Mouse (Mus musculus) kidney, postnatal 0 days (tissue): Measurements from ENCODE around the gene Tcaim. TPM values are rescaled to one million over a fixed set of nuclear protein-coding genes. Genes with fewer than 3 reads are reported as not detected.

Experiments
- ATAC-seq: fragments of 200-750 bp; cut with Nextera tagmentation; replicated peaks from 2 replicates; pipeline ENCODE4 v1.8.0; 2017; ENCODE audit warnings: low read depth, moderate number of reproducible peaks, moderate TSS enrichment, moderate library complexity; ENCODE audit not compliant: low FRiP score
- DNase-seq: peaks from one replicate; pipeline ENCODE4 v3.0.0-alpha.2; 2016; ENCODE audit warnings: low spot score
- H3K27ac ChIP-seq: fragments of 300-500 bp; sonication (generic); 2 replicates; pipeline ENCODE4 v1.5.1; 2014; ENCODE audit warnings: mild to moderate bottlenecking
- H3K27me3 ChIP-seq: fragments of 300-500 bp; sonication (generic); 2 replicates; pipeline ENCODE4 v1.6.1; 2014; ENCODE audit warnings: low read length, mixed read lengths; ENCODE audit not compliant: insufficient read depth
- H3K36me3 ChIP-seq: fragments of 300-500 bp; sonication (generic); 2 replicates; pipeline ENCODE4 v1.6.1; 2014; ENCODE audit warnings: low read length, mixed read lengths; ENCODE audit not compliant: insufficient read depth
- H3K4me1 ChIP-seq: fragments of 300-500 bp; sonication (generic); replicated peaks from 2 replicates; pipeline ENCODE4 v1.6.1; 2014; ENCODE audit warnings: antibody characterized with exemption, low read length, mixed read lengths; ENCODE audit not compliant: insufficient read depth
- H3K4me2 ChIP-seq: fragments of 300-500 bp; sonication (generic); 2 replicates; pipeline ENCODE4 v1.6.1; 2014; ENCODE audit warnings: mild to moderate bottlenecking, low read length, moderate library complexity, mixed read lengths
- H3K4me3 ChIP-seq: fragments of 300-500 bp; sonication (generic); replicated peaks from 2 replicates; pipeline ENCODE4 v1.5.1; 2014; ENCODE audit warnings: low read depth, low read length
- H3K9ac ChIP-seq: fragments of 300-500 bp; sonication (generic); 2 replicates; pipeline ENCODE4 v1.6.1; 2014; ENCODE audit warnings: low read depth, low read length
- H3K9me3 ChIP-seq: fragments of 300-500 bp; sonication (generic); replicated peaks from 2 replicates; pipeline ENCODE4 v1.6.1; 2016; ENCODE audit warnings: low read length, inconsistent platforms, mixed read lengths
- CTCF ChIP-seq: IDR thresholded peaks from 2 replicates; pipeline ENCODE4 v1.5.1; 2016; ENCODE audit warnings: antibody characterized with exemption, low read depth, mild to moderate bottlenecking, moderate library complexity
- WGBS: fragments of 180-500 bp; shearing (Covaris S2); extraction: QIAGEN DNeasy Blood & Tissue Kit; methylation state at CpG from one replicate; pipeline ENCODE4 v1.1.7; 2014; 5-methylcytosine and 5-hydroxymethylcytosine counted together
- polyA plus RNA-seq: library from polyadenylated mRNA; unstranded; fragments of >200 nt; fragmentation: Nextera tagmentation; extraction: Ambion mirVana; gene quantifications from 2 replicates; pipeline ENCODE4 v1.2.1, GENCODE M21; 2015

Gene Tcaim
- polyA plus RNA-seq, 1 experiment from 2014 or later = 5.9 TPM

DNA sequence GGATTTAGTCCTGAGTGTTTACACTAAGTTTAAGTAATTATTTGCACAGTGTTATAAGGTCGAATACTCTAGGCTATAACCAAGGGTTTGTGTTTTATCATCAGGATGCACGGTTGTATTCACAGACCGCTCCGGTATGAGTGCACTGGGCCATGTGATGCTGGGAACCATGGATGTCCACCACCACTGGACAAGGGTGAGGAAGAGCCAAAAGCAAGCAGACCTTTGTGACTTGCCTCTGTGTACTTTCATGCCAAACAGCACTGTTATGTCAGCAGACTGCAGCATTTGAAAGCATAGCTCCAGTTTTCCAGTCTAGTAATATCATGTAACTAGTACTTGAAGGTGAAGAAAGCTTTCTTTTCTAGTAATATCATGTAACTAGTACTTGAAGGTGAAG, 21.4 kb downstream of the Tcaim start:
- Histone ChIP-seq H3K9ac (no peak overlapping the region), H3K9me3 (no peaks in the 10 kb centered on the region), H3K4me2 (no peak overlapping the region), H3K4me3 (no peak overlapping the region), H3K36me3 (peaks cover 26% of the 10 kb centered on the region; the same call in 1 of the 2 replicates), H3K27ac (no peak overlapping the region), H3K4me1 (no peaks in the 10 kb centered on the region), H3K27me3 (no peaks in the 10 kb centered on the region)
- TF ChIP-seq CTCF = no peak
- ATAC-seq (no peak), DNase-seq (no peak)
- WGBS = 94% methylated on average over 4 of the region's 4 CpGs

GRCm38 (mm10) chr9:122829826-122830380, 24.6 kb downstream of the Tcaim start:
- H3K27ac ChIP-seq = no peak overlapping the region
- 81% methylated on average over 4 of the region's 4 CpGs for WGBS
- H3K4me1 ChIP-seq = no peaks in the 10 kb centered on the region
- no peak for TF ChIP-seq CTCF
- ATAC-seq (no peak), DNase-seq (no peak)
- no peaks in the 10 kb centered on the region for H3K9me3 ChIP-seq
- peaks cover 18% of the 10 kb centered on the region; the same call in 1 of the 2 replicates for H3K36me3 ChIP-seq
- H3K27me3 ChIP-seq = no peaks in the 10 kb centered on the region
- no peak overlapping the region for H3K4me2 ChIP-seq
- no peak overlapping the region for H3K4me3 ChIP-seq
- H3K9ac ChIP-seq = no peak overlapping the region

GRCm38 (mm10) chr9:122836126-122836525, 30.8 kb downstream of the Tcaim start:
- H3K27ac ChIP-seq = no peak overlapping the region
- WGBS = 66% methylated on average over 9 of the region's 9 CpGs

DNA sequence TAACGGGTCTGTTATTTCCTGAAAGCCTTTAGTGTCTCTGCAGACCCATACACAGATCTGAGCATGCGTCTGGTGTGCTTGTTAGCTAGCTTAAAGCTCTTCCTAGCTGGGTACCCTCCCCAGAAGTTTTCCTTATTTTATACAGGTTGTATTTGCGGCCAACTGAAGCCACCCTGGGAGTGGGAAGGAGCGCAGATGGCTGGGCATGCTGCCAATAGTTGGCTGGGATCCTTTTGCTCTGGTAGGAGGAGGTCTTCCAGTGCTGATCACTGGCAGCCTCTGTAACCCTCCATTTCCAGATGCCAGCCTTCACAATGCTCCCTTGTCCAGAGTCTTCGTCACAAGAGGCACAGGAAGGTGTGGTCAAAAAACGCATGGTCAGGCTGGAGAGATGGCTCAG, 31.5 kb downstream of the Tcaim start:
- Histone ChIP-seq H3K9me3 (no peaks in the 10 kb centered on the region), H3K27me3 (no peaks in the 10 kb centered on the region), H3K4me1 (no peaks in the 10 kb centered on the region), H3K9ac (no peak overlapping the region), H3K27ac (no peak overlapping the region), H3K36me3 (no peaks in the 10 kb centered on the region), H3K4me2 (no peak overlapping the region), H3K4me3 (no peak overlapping the region)
- peak; percentile 18 for DNase-seq
- 45% methylated on average over 6 of the region's 6 CpGs for WGBS
- no peak for TF ChIP-seq CTCF
- no peak for ATAC-seq

More at GRCm38 (mm10) chr9:122836126-122836525, 30.8 kb downstream of the Tcaim start:
- Histone ChIP-seq H3K9me3 (no peaks in the 10 kb centered on the region), H3K27me3 (no peaks in the 10 kb centered on the region), H3K4me3 (no peak overlapping the region), H3K9ac (no peak overlapping the region), H3K4me2 (no peak overlapping the region), H3K4me1 (no peaks in the 10 kb centered on the region), H3K36me3 (no peaks in the 10 kb centered on the region)
- DNase-seq (no peak), ATAC-seq (no peak)
- TF ChIP-seq CTCF = no peak

DNA sequence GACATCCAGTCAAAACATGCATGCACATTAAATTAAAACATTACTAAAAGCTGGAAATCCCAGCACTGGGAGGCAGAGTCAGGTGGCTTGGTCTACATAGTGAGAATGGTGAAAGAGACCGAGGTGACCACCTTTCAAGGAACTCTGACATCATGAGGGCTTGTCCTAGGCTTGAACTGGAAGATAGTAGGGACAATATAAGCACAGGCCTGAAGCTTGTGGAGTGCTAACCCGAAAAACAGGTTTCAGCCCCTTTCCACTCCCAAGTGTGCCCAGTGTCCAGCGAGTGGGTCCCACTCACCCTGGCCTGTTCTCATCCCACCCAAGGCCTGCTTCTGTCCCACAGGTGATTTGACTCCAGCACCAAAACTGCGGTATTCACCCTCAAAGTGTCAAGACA, 31.9 kb downstream of the Tcaim start:
- 87% methylated on average over 4 of the region's 4 CpGs for WGBS
- no peaks in the 10 kb centered on the region for H3K36me3 ChIP-seq
- H3K9ac ChIP-seq = no peak overlapping the region
- no peak for ATAC-seq
- no peak overlapping the region for H3K4me3 ChIP-seq
- no peak overlapping the region for H3K4me2 ChIP-seq
- no peak overlapping the region for H3K27ac ChIP-seq
- H3K9me3 ChIP-seq = no peaks in the 10 kb centered on the region
- no peaks in the 10 kb centered on the region for H3K4me1 ChIP-seq
- TF ChIP-seq CTCF = no peak
- no peaks in the 10 kb centered on the region for H3K27me3 ChIP-seq
- DNase-seq = no peak

DNA sequence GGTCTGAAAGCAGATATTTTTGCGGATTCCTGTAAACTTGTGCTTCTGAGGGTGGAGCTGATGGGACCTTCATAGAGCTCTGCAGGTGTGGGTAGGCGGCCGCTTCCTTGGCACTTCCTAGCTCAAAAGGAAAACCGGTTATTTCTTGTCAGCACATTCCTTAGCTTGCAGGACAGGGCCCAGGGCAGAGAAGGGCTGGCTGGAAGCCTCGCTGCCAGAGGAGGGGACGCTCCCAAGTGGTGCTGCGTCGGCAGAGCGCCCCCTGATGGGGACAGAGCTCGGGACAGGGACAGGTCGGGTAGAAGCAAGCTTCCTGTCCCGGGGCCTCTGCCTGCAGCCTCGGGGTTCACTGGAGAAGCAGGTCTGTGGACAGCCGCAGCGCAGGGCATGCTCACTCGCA, 32.3 kb downstream of the Tcaim start:
- no peaks in the 10 kb centered on the region for H3K9me3 ChIP-seq
- no peaks in the 10 kb centered on the region for H3K36me3 ChIP-seq
- no peak overlapping the region for H3K4me2 ChIP-seq
- WGBS = 29% methylated on average over 15 of the region's 16 CpGs
- DNase-seq = peak; percentile 30
- peak; percentile 73 for ATAC-seq
- no peaks in the 10 kb centered on the region for H3K27me3 ChIP-seq
- no peak overlapping the region for H3K9ac ChIP-seq
- H3K4me1 ChIP-seq = no peaks in the 10 kb centered on the region
- peak; percentile 64 for TF ChIP-seq CTCF
- no peak overlapping the region for H3K4me3 ChIP-seq
- H3K27ac ChIP-seq = no peak overlapping the region

DNA sequence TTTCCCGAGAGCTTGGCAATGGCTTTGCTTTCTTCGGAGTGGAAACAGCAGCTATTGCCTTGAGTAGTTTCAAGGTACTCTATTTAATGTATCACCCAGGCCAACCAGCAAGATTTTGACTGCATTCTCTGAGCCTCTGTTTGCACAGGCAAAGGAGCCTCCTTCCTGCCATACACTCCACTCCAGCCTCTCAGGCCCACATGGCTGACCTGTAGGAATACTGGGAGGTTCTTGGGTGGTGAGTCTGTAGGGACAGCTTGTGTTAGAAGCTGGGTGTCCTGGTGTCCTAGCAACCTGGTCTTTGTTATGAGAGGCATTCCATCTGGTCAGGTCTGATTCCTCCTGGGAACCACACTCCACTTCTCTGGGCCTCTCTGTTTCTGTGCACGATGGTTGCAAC, 38.4 kb downstream of the Tcaim start, which contains the start of gene Gm35549:
Gm35549 (minus strand) TSS at position 276 of the 400 bp plus-strand sequence.
- TF ChIP-seq CTCF = no peak
- no peak for ATAC-seq
- 70% methylated on average over 3 of the region's 3 CpGs for WGBS
- Histone ChIP-seq H3K27me3 (no peaks in the 10 kb centered on the region), H3K4me1 (no peaks in the 10 kb centered on the region), H3K4me2 (no peak within 1 kb of the TSS), H3K9me3 (no peaks in the 10 kb centered on the region), H3K36me3 (0 out of 2 replicates have a peak, but pooled peaks cover 3% of the 10 kb centered on the region), H3K4me3 (no peak within 1 kb of the TSS), H3K27ac (no peak within 1 kb of the TSS), H3K9ac (no peak within 1 kb of the TSS)
- no peak for DNase-seq
